Mouse (Mus musculus) midbrain, embryonic 11.5 days (tissue): ENCODE data around the gene Magea1. TPM values are rescaled to one million over a fixed set of nuclear protein-coding genes. Genes with fewer than 3 reads are reported as not detected.
"Not testable (repeated sequence)": the region's sequence is repeated elsewhere in the genome, so short reads cannot be mapped to it uniquely, and the experiment has no call there.

Experiments
- ATAC-seq: fragments of 200-750 bp; cut with Nextera tagmentation; 2 replicates; pipeline ENCODE4 v1.8.0; 2017; ENCODE audit warnings: moderate TSS enrichment, moderate library complexity; ENCODE audit not compliant: low FRiP score
- DNase-seq: peaks from one replicate; pipeline ENCODE4 v3.0.0; 2015; ENCODE audit warnings: low spot score; ENCODE audit errors: missing footprints
- H3K27ac ChIP-seq: fragments of 300-500 bp; sonication (generic); 2 replicates; pipeline ENCODE4 v1.5.1; 2014; ENCODE audit warnings: low read depth, low read length
- H3K27me3 ChIP-seq: fragments of 300-500 bp; sonication (generic); 2 replicates; pipeline ENCODE4 v1.6.1; 2014; ENCODE audit warnings: mild to moderate bottlenecking, low read length, moderate library complexity, mixed read lengths; ENCODE audit not compliant: control insufficient read depth, insufficient read depth
- H3K36me3 ChIP-seq: fragments of 300-500 bp; sonication (generic); 2 replicates; pipeline ENCODE4 v1.6.1; 2014; ENCODE audit warnings: mild to moderate bottlenecking, low read length, moderate library complexity, mixed read lengths; ENCODE audit not compliant: control insufficient read depth, insufficient read depth
- H3K4me1 ChIP-seq: fragments of 300-500 bp; sonication (generic); 2 replicates; pipeline ENCODE4 v1.6.1; 2014; ENCODE audit warnings: low read length; ENCODE audit not compliant: control insufficient read depth, insufficient read depth
- H3K4me2 ChIP-seq: fragments of 300-500 bp; sonication (generic); 2 replicates; pipeline ENCODE4 v1.6.1; 2014; ENCODE audit warnings: mild to moderate bottlenecking, moderate library complexity
- H3K4me3 ChIP-seq: fragments of 300-500 bp; sonication (generic); 2 replicates; pipeline ENCODE4 v1.5.1; 2014; ENCODE audit warnings: low read depth, low read length
- H3K9ac ChIP-seq: fragments of 300-500 bp; sonication (generic); 2 replicates; pipeline ENCODE4 v1.6.1; 2014; ENCODE audit warnings: low read length
- H3K9me3 ChIP-seq: fragments of 300-500 bp; sonication (generic); 2 replicates; pipeline ENCODE4 v1.6.1; 2016; ENCODE audit warnings: low read length; ENCODE audit not compliant: control insufficient read depth
- WGBS: fragments of 180-500 bp; shearing (Covaris S2); extraction: QIAGEN DNeasy Blood & Tissue Kit; methylation state at CpG from one replicate; pipeline ENCODE4 v1.1.7; 2014; 5-methylcytosine and 5-hydroxymethylcytosine counted together
- polyA plus RNA-seq: library from polyadenylated mRNA; unstranded; fragments of >200 nt; fragmentation: Nextera tagmentation; extraction: Ambion mirVana; gene quantifications from 2 replicates; pipeline ENCODE4 v1.2.1, GENCODE M21; 2014

Gene Magea1
- polyA plus RNA-seq, result not detected in 2 replicates

DNA sequence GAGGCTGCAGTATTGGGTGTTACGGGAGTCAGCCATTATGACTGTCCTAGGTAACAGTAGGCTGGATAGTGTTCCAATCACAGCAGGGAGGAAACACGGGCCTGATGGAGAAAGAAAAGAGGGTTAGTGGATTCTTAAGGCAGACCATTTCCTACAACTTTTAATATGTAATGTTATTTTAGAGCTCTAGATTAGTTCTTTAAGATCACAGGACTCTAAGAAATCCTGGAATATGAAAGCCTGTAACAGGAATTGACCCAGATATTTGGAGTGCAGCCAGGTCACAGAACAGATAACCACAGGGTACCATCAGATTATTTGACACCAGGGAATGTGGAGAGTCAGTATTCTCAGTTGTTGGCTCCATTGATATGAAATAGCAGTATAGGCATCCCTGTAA is at the start of gene Magea1:
Magea1 (minus strand) TSS at position 101 of the 400 bp plus-strand sequence.
- not testable (repeated sequence) for H3K4me2 ChIP-seq, H3K27ac ChIP-seq, DNase-seq, H3K27me3 ChIP-seq, H3K4me1 ChIP-seq, H3K9me3 ChIP-seq, H3K9ac ChIP-seq, H3K4me3 ChIP-seq, H3K36me3 ChIP-seq, ATAC-seq
- 90% methylated on average over 1 of the region's 2 CpGs for WGBS

- H3K4me2 ChIP-seq, ATAC-seq, H3K27ac ChIP-seq, H3K9ac ChIP-seq, H3K9me3 ChIP-seq, H3K36me3 ChIP-seq, H3K27me3 ChIP-seq, DNase-seq, H3K4me3 ChIP-seq, H3K4me1 ChIP-seq: not testable (repeated sequence)
- 77% methylated on average over 3 of the region's 3 CpGs for WGBS
Measured at GRCm38 (mm10) chrX:155128312-155128711, 38.7 kb upstream of the Magea1 start, which contains the start of gene Cldn34b2. Cldn34b2 (minus strand) TSS chrX:155128412.

- Histone ChIP-seq H3K9ac (no peak overlapping the region), H3K27ac (no peak overlapping the region), H3K9me3 (no peaks in the 10 kb centered on the region), H3K4me2 (no peak overlapping the region), H3K27me3 (no peaks in the 10 kb centered on the region), H3K36me3 (no peaks in the 10 kb centered on the region), H3K4me3 (no peak overlapping the region), H3K4me1 (no peaks in the 10 kb centered on the region)
- DNase-seq (no peak), ATAC-seq (no peak)
Measured at GRCm38 (mm10) chrX:155098024-155098423, 8.4 kb upstream of the Magea1 start.

GRCm38 (mm10) chrX:155093566-155093965 is 4.0 kb upstream of the Magea1 start, which contains the start of gene Magea2:
Magea2 (minus strand) TSS chrX:155093666.
- H3K4me3 ChIP-seq, ATAC-seq, H3K27ac ChIP-seq, H3K36me3 ChIP-seq, H3K9me3 ChIP-seq, H3K9ac ChIP-seq, DNase-seq, H3K4me2 ChIP-seq, H3K4me1 ChIP-seq, H3K27me3 ChIP-seq: not testable (repeated sequence)
- WGBS, result 88% methylated on average over 2 of the region's 4 CpGs

- H3K4me3 ChIP-seq, DNase-seq, H3K4me1 ChIP-seq, H3K27me3 ChIP-seq, H3K9ac ChIP-seq, ATAC-seq, H3K27ac ChIP-seq, H3K36me3 ChIP-seq, H3K4me2 ChIP-seq, H3K9me3 ChIP-seq: not testable (repeated sequence)
- WGBS, result 86% methylated on average over 13 of the region's 16 CpGs
Measured at GRCm38 (mm10) chrX:155063045-155063444, 26.5 kb downstream of the Magea1 start, which contains the start of gene Magea5. Magea5 (minus strand) TSS chrX:155063145.

Other genes with a start within 250 kb of the Magea1 start
- gene Cldn34b1, start 199.5 kb downstream of the Magea1 start, polyA plus RNA-seq, result not detected in 2 replicates
- gene Magea6, start 153.8 kb downstream of the Magea1 start, polyA plus RNA-seq, result not detected in 2 replicates
- not detected in 2 replicates for gene Magea3, start 140.3 kb downstream of the Magea1 start, polyA plus RNA-seq
- gene Magea8, start 93.9 kb downstream of the Magea1 start, polyA plus RNA-seq, result not detected in 2 replicates
- gene Magea5, start 26.6 kb downstream of the Magea1 start, polyA plus RNA-seq, result not detected in 2 replicates
- not detected in 2 replicates for gene Magea2, start 3.9 kb upstream of the Magea1 start, polyA plus RNA-seq
- not detected in 2 replicates for gene Cldn34b2, start 38.6 kb upstream of the Magea1 start, polyA plus RNA-seq
- 83.3 and 87.5 TPM in 2 replicates for gene Sat1, start 126.7 kb upstream of the Magea1 start, polyA plus RNA-seq
- gene Acot9, start 172.7 kb upstream of the Magea1 start, polyA plus RNA-seq, result 23.6 and 25.9 TPM in 2 replicates